Mouse (Mus musculus) spleen, adult 2 months (tissue): Measurements from ENCODE around the gene Inpp4a.

Source experiments
- CTCF ChIP-seq: fragments of 200-500 bp; IDR thresholded peaks from 2 replicates; pipeline ENCODE4 v1.5.1; 2011; ENCODE audit warnings: mild to moderate bottlenecking, inconsistent platforms; ENCODE audit not compliant: insufficient read depth, insufficient read length, insufficient replicate concordance; ENCODE audit errors: extremely low read depth
- POLR2A ChIP-seq: fragments of 200-500 bp; IDR thresholded peaks from 2 replicates; pipeline ENCODE4 v1.6.1; 2011; ENCODE audit warnings: low read depth, low read length, inconsistent platforms

GRCm38 (mm10) chr1:37353456-37353855, 53.8 kb downstream of the Inpp4a start:
- TF ChIP-seq CTCF (no peak), POLR2A (no peak)
